Mouse (Mus musculus): ENCODE measurements around the gene Bdh1.

DNA sequence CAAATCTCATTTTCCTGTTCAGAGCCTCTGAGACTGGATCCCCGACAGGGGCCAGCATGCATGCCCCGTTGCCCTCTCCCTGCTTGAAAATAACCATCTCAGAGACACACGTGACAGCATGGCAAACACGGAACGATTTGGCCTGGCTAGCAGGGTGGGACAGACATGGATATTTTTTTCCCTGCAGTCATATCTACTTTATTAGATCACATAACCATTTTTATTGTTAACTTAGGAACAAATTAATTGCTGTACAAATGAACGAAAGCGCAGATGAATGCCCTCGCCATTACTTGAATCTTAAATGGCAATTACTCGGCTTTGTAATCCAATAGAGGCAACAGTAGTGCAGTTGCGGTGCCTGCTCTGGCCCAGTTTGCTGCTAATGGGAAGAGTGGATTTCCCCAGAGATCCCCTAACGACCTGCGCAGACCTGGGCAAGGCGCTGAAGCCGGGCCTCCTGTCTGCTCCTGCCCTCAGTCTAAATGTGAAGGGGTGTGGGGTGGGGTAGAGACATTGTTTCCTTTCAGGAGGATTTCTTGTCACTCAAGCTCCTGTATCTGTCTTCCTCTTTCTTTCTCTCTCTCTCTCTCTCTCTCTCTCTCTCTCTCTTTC is 79.8 kb downstream of the Bdh1 start:
- TF ChIP-seq ZC3H11A (IDR thresholded peaks at IDR 0.05; ENCODE audit: borderline replicate concordance, low read depth, low read length) (no peak), ZNF384 (IDR thresholded peaks at IDR 0.05; ENCODE audit: low read depth, low read length) (no peak), HCFC1 (IDR thresholded peaks at IDR 0.05; ENCODE audit: borderline replicate concordance, insufficient read depth, low read length) (no peak), CHD2 (IDR thresholded peaks at IDR 0.05; ENCODE audit: low read depth, low read length) (no peak)
